Mouse (Mus musculus) thymus, adult 18-20 months (tissue): ENCODE measurements around the gene Tpm3.
"Not testable (repeated sequence)": the region's sequence is repeated elsewhere in the genome, so short reads cannot be mapped to it uniquely, and the experiment has no call there.

Experiments
- DNase-seq, 2 experiments: peaks; one replicate each; pipeline ENCODE4 v3.0.0; 2022; ENCODE audit warnings: mixed read lengths in 2 of 2

The Tpm3 gene

GRCm38 (mm10) chr3:90084790-90085189, 12.3 kb downstream of the Tpm3 start:
- DNase-seq = no peak

- DNase-seq = no peak
Observed at GRCm38 (mm10) chr3:90085281-90085680, 12.8 kb downstream of the Tpm3 start.

- DNase-seq = no peak
Observed at GRCm38 (mm10) chr3:90086068-90086467, 13.6 kb downstream of the Tpm3 start.

- no peak for DNase-seq
Observed at GRCm38 (mm10) chr3:90088617-90089016, 16.2 kb downstream of the Tpm3 start.

GRCm38 (mm10) chr3:90090892-90091291, 18.4 kb downstream of the Tpm3 start:
- no peak for DNase-seq

- no peak for DNase-seq
Observed at GRCm38 (mm10) chr3:90094453-90094852, 22.0 kb downstream of the Tpm3 start.

- no peak for DNase-seq
Observed at GRCm38 (mm10) chr3:90097928-90098327, 25.5 kb downstream of the Tpm3 start.

- no peak for DNase-seq
Observed at GRCm38 (mm10) chr3:90101010-90101409, 28.6 kb downstream of the Tpm3 start.

GRCm38 (mm10) chr3:90101673-90102072, 29.2 kb downstream of the Tpm3 start:
- DNase-seq = no peak

GRCm38 (mm10) chr3:90102239-90102638, 29.8 kb downstream of the Tpm3 start:
- no peak for DNase-seq

- DNase-seq = no peak
Observed at GRCm38 (mm10) chr3:90103176-90103575, 30.7 kb downstream of the Tpm3 start.

GRCm38 (mm10) chr3:90103938-90104337, 31.5 kb downstream of the Tpm3 start, which contains the start of gene Nup210l:
TSS of gene Nup210l (plus strand) at chr3:90104132.
- no peak for DNase-seq

GRCm38 (mm10) chr3:90111706-90112105, 39.3 kb downstream of the Tpm3 start:
- no peak for DNase-seq

GRCm38 (mm10) chr3:90114342-90114741, 41.9 kb downstream of the Tpm3 start:
- no peak for DNase-seq

GRCm38 (mm10) chr3:90115526-90115925, 43.1 kb downstream of the Tpm3 start:
- no peak for DNase-seq

- DNase-seq = no peak
Observed at GRCm38 (mm10) chr3:90118132-90118790, 45.8 kb downstream of the Tpm3 start.

- DNase-seq = not testable (repeated sequence)
Observed at GRCm38 (mm10) chr3:90122036-90122435, 49.6 kb downstream of the Tpm3 start.

GRCm38 (mm10) chr3:90125710-90126109, 53.3 kb downstream of the Tpm3 start:
- DNase-seq = no peak

GRCm38 (mm10) chr3:90127881-90128280, 55.4 kb downstream of the Tpm3 start:
- no peak for DNase-seq

- no peak for DNase-seq
Observed at GRCm38 (mm10) chr3:90132745-90133144, 60.3 kb downstream of the Tpm3 start.

GRCm38 (mm10) chr3:90133331-90133730, 60.9 kb downstream of the Tpm3 start:
- DNase-seq = no peak

- DNase-seq = no peak
Observed at GRCm38 (mm10) chr3:90134483-90134882, 62.0 kb downstream of the Tpm3 start.

GRCm38 (mm10) chr3:90134993-90135392, 62.5 kb downstream of the Tpm3 start:
- DNase-seq = no peak

- no peak for DNase-seq
Observed at GRCm38 (mm10) chr3:90136660-90137059, 64.2 kb downstream of the Tpm3 start.

GRCm38 (mm10) chr3:90137606-90138005, 65.2 kb downstream of the Tpm3 start:
- no peak for DNase-seq
